Comparison of ENCODE assay signal across 19 mouse cellular contexts in genomic region chr3:88939071-88939470, GRCm38 (mm10). TPM values are rescaled to one million over a fixed set of nuclear protein-coding genes. Genes with fewer than 3 reads are reported as not detected.
DNase-seq lines count a peak whose midpoint lies in the region; TF ChIP-seq lines count a peak whose summit lies in the region.
"Had no signal": no experiment of that assay in that cellular context is flagged by ENCODE, and none has a peak within 500 bp of the region (broad histone marks: within the 10 kb centered on the region; RNA-seq: fewer than 3 reads in every experiment).

No protein-coding gene starts in this region.

- H3K4me1 ChIP-seq in ES-E14 (ENCODE audit: control insufficient read depth in 2 of 2, insufficient read depth in 2 of 2, low read length in 2 of 2, poor library complexity in 1 of 2) = no peaks in the 10 kb centered on the region
- no peaks in the 10 kb centered on the region for H3K4me1 ChIP-seq in limb, embryonic 10.5 days
- H3K4me1 ChIP-seq: embryonic facial prominence, embryonic 13.5 days; forebrain, embryonic 12.5 days; heart, embryonic 12.5 days had no signal

- intact Hi-C loops in heart, postnatal 25 days (cut with DNase I) = no loop called here

- H3K4me3 ChIP-seq in ES-E14 (ENCODE audit: insufficient read depth in 1 of 2, low read depth in 1 of 2, low read length in 2 of 2, poor library complexity in 1 of 2, severe bottlenecking in 1 of 2) = no peak overlapping the region
- no peak overlapping the region for H3K4me3 ChIP-seq in limb, embryonic 10.5 days
- H3K4me3 ChIP-seq: embryonic facial prominence, embryonic 13.5 days; forebrain, embryonic 12.5 days; heart, embryonic 12.5 days; hindbrain, embryonic 13.5 days had no signal

- in situ Hi-C loops in ES-E14 (cut with MboI; ENCODE audit: low sequenced_read_pairs in 2 of 2, unreplicated experiment in 2 of 2) = no loop called here

- H3K36me3 ChIP-seq in ES-E14 (ENCODE audit: control insufficient read depth, insufficient read depth, low read length, poor library complexity, severe bottlenecking) = peaks cover 21% of the 10 kb centered on the region
- H3K36me3 ChIP-seq in limb, embryonic 10.5 days = peaks cover 85% of the 10 kb centered on the region

- H3K27ac ChIP-seq in ES-E14 (ENCODE audit: insufficient read depth, low read depth, low read length, poor library complexity, severe bottlenecking) = no peak overlapping the region
- no peak overlapping the region for H3K27ac ChIP-seq in limb, embryonic 10.5 days
- H3K27ac ChIP-seq: embryonic facial prominence, embryonic 13.5 days; forebrain, embryonic 12.5 days; hindbrain, embryonic 13.5 days; hindbrain, postnatal 0 days had no signal

- 95% methylated on average over 10 of the region's 10 CpGs for WGBS in limb, embryonic 10.5 days

- H3K9me3 ChIP-seq in ES-E14 (ENCODE audit: control insufficient read depth, insufficient read depth, low read depth, low read length) = no peaks in the 10 kb centered on the region
- H3K9me3 ChIP-seq in limb, embryonic 10.5 days (replicated peaks) = no peaks in the 10 kb centered on the region
- H3K9me3 ChIP-seq: embryonic facial prominence, embryonic 13.5 days; forebrain, embryonic 12.5 days; heart, embryonic 12.5 days; hindbrain, embryonic 13.5 days had no signal

- peak; percentile 84 for DNase-seq in heart, adult 11 months
- DNase-seq in heart, postnatal 25 days (ENCODE audit: low spot score) = no peak
- DNase-seq in B cell, adult 2 months = peak; percentile 8 to 19
- DNase-seq in ES-E14 (ENCODE audit: low read depth, low spot score) (peak; percentile 9), MN1 (ENCODE audit: low spot score) (no peak)
- DNase-seq in limb, embryonic 10.5 days (ENCODE audit: low spot score) = peak; percentile 16
- DNase-seq in urinary bladder, postnatal 10 days (ENCODE audit: low spot score) = no peak
- DNase-seq: adrenal gland, adult 8-10 months; adrenal gland, postnatal 36 days; cerebellum, adult 11 months; gastrocnemius, postnatal 14 days; heart, postnatal 36 days had no signal

- H3K27me3 ChIP-seq in limb, embryonic 10.5 days (ENCODE audit: low read depth, poor library complexity, severe bottlenecking) = no peaks in the 10 kb centered on the region
- H3K27me3 ChIP-seq: embryonic facial prominence, embryonic 13.5 days; forebrain, embryonic 12.5 days; heart, embryonic 12.5 days; hindbrain, embryonic 13.5 days; Patski had no signal

- no peak overlapping the region for H3K9ac ChIP-seq in ES-E14 (ENCODE audit: insufficient read depth, low read depth, low read length, poor library complexity, severe bottlenecking)
- H3K9ac ChIP-seq: embryonic facial prominence, embryonic 13.5 days; forebrain, embryonic 12.5 days; forebrain, postnatal 0 days; heart, embryonic 12.5 days had no signal

TF ChIP-seq in ES-E14, 5 proteins besides CTCF, POLR2A, EP300 and RAD21:
- TF ChIP-seq HCFC1 (IDR thresholded peaks at IDR 0.05; ENCODE audit: borderline replicate concordance, insufficient read depth, low read length) (no peak), MAFK (IDR thresholded peaks at IDR 0.05; ENCODE audit: insufficient read depth, low read depth, low read length) (no peak), CHD2 (IDR thresholded peaks at IDR 0.05; ENCODE audit: low read depth, low read length) (no peak), ZNF384 (IDR thresholded peaks at IDR 0.05; ENCODE audit: low read depth, low read length) (no peak), ZC3H11A (IDR thresholded peaks at IDR 0.05; ENCODE audit: borderline replicate concordance, low read depth, low read length) (no peak)

RNA-seq across cellular contexts. Expression of gene Ash1l, which starts 11.4 kb away (rescaled TPM):
- 10 to 100 TPM; 32.0 to 37.0 TPM for total RNA-seq in heart, postnatal 25 days (2021)
- 11.2 and 11.7 TPM in 2 replicates for total RNA-seq in ES-E14 (2012; rRNA removed)
- polyA plus RNA-seq in limb, embryonic 10.5 days (2016; fragmentation: Nextera tagmentation; extraction: Ambion mirVana) = 13.4 and 17.3 TPM in 2 replicates

RNA-seq across cellular contexts. Expression of gene Dap3, which starts 11.9 kb away (rescaled TPM):
- total RNA-seq in heart, postnatal 25 days (2021) = 100 to 1,000 TPM; 138 to 145 TPM
- 168 and 185 TPM in 2 replicates for total RNA-seq in ES-E14 (2012; rRNA removed)
- 160 and 173 TPM in 2 replicates for polyA plus RNA-seq in limb, embryonic 10.5 days (2016; fragmentation: Nextera tagmentation; extraction: Ambion mirVana)

RNA-seq across cellular contexts. Expression of gene Msto1, which starts 25.3 kb away (rescaled TPM):
- 10 to 100 TPM; 14.3 to 14.7 TPM for total RNA-seq in heart, postnatal 25 days (2021)
- 74.5 and 78.3 TPM in 2 replicates for total RNA-seq in ES-E14 (2012; rRNA removed)
- 57.4 and 67.0 TPM in 2 replicates for polyA plus RNA-seq in limb, embryonic 10.5 days (2016; fragmentation: Nextera tagmentation; extraction: Ambion mirVana)

Comparison
In these comparisons a context has a peak if more than half of its experiments do, and no peak if none do; other contexts are left out.
1. DNase-seq: peak in heart, adult 11 months (single experiment), B cell, adult 2 months (2 of 2), ES-E14 (single experiment) and limb, embryonic 10.5 days (single experiment); none in heart, postnatal 25 days (single experiment), urinary bladder, postnatal 10 days (single experiment) and MN1 (single experiment).